Mouse (Mus musculus) limb, embryonic 15.5 days (tissue): ENCODE results near the gene Myf5. TPM values are rescaled to one million over a fixed set of nuclear protein-coding genes. Genes with fewer than 3 reads are reported as not detected.

Experiments used
- ATAC-seq: fragments of 200-750 bp; cut with Nextera tagmentation; 2 replicates; pipeline ENCODE4 v1.8.0; 2017; ENCODE audit warnings: low read depth, moderate TSS enrichment; ENCODE audit not compliant: insufficient number of reproducible peaks, low FRiP score, low TSS enrichment
- H3K27ac ChIP-seq: fragments of 300-500 bp; sonication (generic); 2 replicates; pipeline ENCODE4 v1.5.1; 2015; ENCODE audit warnings: moderate library complexity, mild to moderate bottlenecking, inconsistent platforms
- H3K27me3 ChIP-seq: fragments of 300-500 bp; sonication (generic); 2 replicates; pipeline ENCODE4 v1.6.1; 2015; ENCODE audit warnings: inconsistent platforms
- H3K36me3 ChIP-seq: fragments of 300-500 bp; sonication (generic); 2 replicates; pipeline ENCODE4 v1.6.1; 2015; ENCODE audit warnings: inconsistent platforms
- H3K4me1 ChIP-seq: fragments of 300-500 bp; sonication (generic); 2 replicates; pipeline ENCODE4 v1.6.1; 2015; ENCODE audit warnings: inconsistent platforms
- H3K4me2 ChIP-seq: fragments of 300-500 bp; sonication (generic); 2 replicates; pipeline ENCODE4 v1.6.1; 2015; ENCODE audit warnings: mild to moderate bottlenecking, inconsistent platforms
- H3K4me3 ChIP-seq: fragments of 300-500 bp; sonication (generic); 2 replicates; pipeline ENCODE4 v1.5.1; 2015; ENCODE audit warnings: mild to moderate bottlenecking, inconsistent platforms
- H3K9ac ChIP-seq: fragments of 300-500 bp; sonication (generic); 2 replicates; pipeline ENCODE4 v1.6.1; 2015; ENCODE audit warnings: inconsistent platforms
- H3K9me3 ChIP-seq: fragments of 300-500 bp; sonication (generic); 2 replicates; pipeline ENCODE4 v1.6.1; 2016; ENCODE audit warnings: inconsistent platforms
- WGBS: fragments of 180-500 bp; shearing (Covaris S2); methylation state at CpG from one replicate; pipeline ENCODE4 v1.1.7; 2015; 5-methylcytosine and 5-hydroxymethylcytosine counted together
- polyA plus RNA-seq: library from polyadenylated mRNA; unstranded; fragments of >200 nt; fragmentation: Nextera tagmentation; extraction: Ambion mirVana; gene quantifications from 2 replicates; pipeline ENCODE4 v1.2.1, GENCODE M21; 2015

The Myf5 gene
- polyA plus RNA-seq, 1 experiment from 2014 or later = 12.5 TPM

DNA sequence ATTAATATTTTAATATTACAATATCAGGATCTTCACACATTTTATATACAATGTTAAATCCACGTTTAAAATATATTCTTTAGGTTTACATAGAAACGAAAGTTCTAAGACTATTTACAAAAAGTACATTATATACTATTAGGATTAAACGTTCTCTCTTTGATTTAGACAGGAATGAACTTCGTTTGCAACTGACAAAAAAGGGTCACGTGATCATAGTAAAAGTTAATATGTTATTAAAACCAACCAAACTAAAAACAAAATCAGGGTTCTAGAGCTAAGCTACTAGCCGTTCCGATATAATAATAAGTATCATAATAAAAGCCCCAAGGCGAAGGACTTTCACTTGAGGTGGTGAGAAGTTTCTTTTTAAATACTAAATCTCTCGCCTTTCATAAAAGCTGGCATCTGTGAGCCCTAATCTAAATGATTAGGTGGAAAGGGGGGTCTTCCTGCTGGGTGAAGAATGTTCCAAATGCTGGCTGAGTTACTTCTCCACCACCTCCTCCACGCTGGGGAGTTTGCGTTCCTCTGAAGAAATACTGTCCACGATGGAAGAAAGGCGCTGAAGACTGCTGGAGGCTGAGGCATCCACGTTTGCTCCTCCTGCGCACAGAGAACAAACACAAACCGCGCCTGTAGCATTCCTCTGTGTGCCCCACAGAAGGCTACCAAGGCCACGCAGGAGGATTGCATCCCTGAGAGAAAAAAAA, 7.1 kb upstream of the Myf5 start:
- 28% methylated on average over 18 of the region's 18 CpGs for WGBS
- Histone ChIP-seq H3K9ac (no peak overlapping the region), H3K9me3 (no peaks in the 10 kb centered on the region), H3K27ac (no peak overlapping the region), H3K4me3 (peak overlapping the region; percentile 22), H3K36me3 (no peaks in the 10 kb centered on the region), H3K4me2 (peak overlapping the region; percentile 43), H3K27me3 (0 out of 2 replicates have a peak, but pooled peaks cover 3% of the 10 kb centered on the region), H3K4me1 (peaks cover 9% of the 10 kb centered on the region)
- no peak for ATAC-seq

DNA sequence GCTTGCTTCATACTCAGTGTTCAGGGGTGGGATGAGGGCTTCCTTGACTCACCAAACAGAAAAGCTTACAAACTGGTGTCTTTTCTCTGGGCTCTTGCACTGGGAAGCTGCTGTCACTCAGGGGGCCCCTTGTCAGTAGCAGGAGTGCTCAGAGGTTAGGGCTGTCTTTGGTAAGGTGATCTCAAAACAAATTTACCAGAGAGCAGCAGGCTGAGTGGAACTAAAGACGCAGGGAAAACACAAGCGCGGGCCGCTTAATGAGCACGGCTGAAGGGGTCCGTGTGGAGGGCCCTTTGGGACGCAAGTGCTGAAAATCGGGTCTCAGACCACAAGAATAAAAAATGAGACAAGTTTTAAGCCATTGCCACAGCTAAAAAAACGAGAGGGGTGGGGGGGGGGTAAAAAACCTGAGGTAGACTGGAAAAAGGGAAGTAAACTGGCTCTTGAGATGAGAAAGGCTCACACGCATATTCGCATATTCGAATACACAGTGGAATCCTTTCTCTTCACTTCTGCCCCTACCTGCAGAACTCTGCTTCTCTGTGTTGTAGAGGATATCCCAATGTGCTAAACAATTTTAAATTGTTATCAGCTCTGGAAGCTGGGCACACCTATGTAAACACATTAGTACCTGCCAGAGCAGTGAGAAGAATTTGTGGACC, 2.9 kb upstream of the Myf5 start:
- no peak for ATAC-seq

DNA sequence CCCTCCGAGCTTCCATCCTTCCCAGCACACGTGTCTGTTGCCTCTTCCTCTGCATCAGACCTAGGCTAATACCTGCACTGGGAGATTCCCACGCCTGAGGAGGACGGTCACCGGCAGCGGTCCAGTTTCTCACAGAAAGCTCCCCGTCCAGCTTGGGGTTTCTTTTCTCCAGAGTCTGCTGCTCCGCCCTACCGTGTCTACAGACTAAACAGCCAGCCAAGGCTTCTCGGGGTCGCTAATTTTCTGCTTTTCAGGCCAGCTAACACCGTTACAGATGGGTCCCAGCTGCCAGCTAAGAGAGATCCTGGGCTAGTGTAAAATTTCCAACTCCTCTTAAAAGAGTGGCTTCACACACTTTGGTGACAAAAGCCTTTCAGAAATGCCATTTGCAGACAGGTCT, 836 bp upstream of the Myf5 start:
- Histone ChIP-seq H3K27ac (0 out of 2 replicates have a peak overlapping the region, but pooled peaks have one; percentile 30), H3K27me3 (peaks cover 11% of the 10 kb centered on the region; the same call in 1 of the 2 replicates), H3K4me3 (no peak overlapping the region), H3K4me2 (no peak overlapping the region), H3K4me1 (peaks cover 3% of the 10 kb centered on the region; the same call in 1 of the 2 replicates), H3K9ac (no peak overlapping the region), H3K36me3 (no peaks in the 10 kb centered on the region), H3K9me3 (no peaks in the 10 kb centered on the region)
- WGBS = 48% methylated on average over 12 of the region's 12 CpGs
- ATAC-seq = no peak

More for the DNA sequence above, 2.9 kb upstream of the Myf5 start:
- no peak overlapping the region for H3K4me2 ChIP-seq
- H3K27ac ChIP-seq = no peak overlapping the region
- no peaks in the 10 kb centered on the region for H3K36me3 ChIP-seq
- WGBS = 30% methylated on average over 12 of the region's 12 CpGs
- H3K4me3 ChIP-seq = no peak overlapping the region
- no peak overlapping the region for H3K9ac ChIP-seq
- H3K4me1 ChIP-seq = peaks cover 9% of the 10 kb centered on the region
- H3K27me3 ChIP-seq = peaks cover 11% of the 10 kb centered on the region; the same call in 1 of the 2 replicates
- H3K9me3 ChIP-seq = no peaks in the 10 kb centered on the region

DNA sequence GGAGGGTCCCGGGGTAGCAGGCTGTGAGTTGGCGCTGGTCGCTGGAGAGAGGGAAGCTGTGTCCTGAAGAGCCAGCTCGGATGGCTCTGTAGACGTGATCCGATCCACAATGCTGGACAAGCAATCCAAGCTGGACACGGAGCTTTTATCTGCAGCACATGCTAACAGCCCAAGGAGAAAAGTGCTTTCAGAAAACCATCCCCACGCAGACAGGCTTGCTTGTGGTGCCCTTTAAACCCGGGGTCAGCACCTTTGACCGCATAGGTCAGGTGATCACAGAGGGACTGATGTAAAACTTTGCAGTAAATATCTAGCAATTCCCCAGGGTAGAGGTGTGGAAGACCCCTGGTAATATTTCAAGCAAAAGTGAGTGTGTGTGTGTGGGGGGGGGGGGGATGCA, 1.9 kb downstream of the Myf5 start:
- no peak for ATAC-seq
- no peak overlapping the region for H3K27ac ChIP-seq
- no peaks in the 10 kb centered on the region for H3K36me3 ChIP-seq
- 55% methylated on average over 10 of the region's 10 CpGs for WGBS
- no peak overlapping the region for H3K9ac ChIP-seq
- peaks cover 11% of the 10 kb centered on the region; the same call in 1 of the 2 replicates for H3K27me3 ChIP-seq
- peaks cover 3% of the 10 kb centered on the region; the same call in 1 of the 2 replicates for H3K4me1 ChIP-seq
- no peaks in the 10 kb centered on the region for H3K9me3 ChIP-seq
- no peak overlapping the region for H3K4me2 ChIP-seq
- H3K4me3 ChIP-seq = peak overlapping the region; percentile 18

DNA sequence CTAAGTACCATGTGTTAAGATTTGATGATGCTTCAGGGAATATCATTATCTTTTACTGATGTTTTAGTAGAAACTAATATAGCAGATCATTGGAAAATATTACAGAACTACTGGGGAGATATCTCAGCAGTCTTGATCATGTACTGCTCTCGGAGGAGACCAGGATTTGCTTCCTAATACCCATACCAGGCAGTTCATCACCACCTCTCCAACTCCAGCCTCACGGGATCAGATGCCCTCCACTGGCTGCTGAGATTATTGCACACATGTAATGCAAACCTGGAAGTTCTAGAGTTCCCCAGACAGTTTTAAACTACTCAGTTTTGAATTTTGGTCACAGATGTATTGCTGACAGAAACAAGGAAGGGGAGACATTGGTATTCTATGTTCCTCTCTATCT, 12.4 kb downstream of the Myf5 start:
- Histone ChIP-seq H3K4me1 (no peaks in the 10 kb centered on the region), H3K4me2 (no peak overlapping the region), H3K9ac (no peak overlapping the region), H3K27me3 (no peaks in the 10 kb centered on the region), H3K9me3 (no peaks in the 10 kb centered on the region), H3K4me3 (no peak overlapping the region), H3K36me3 (no peaks in the 10 kb centered on the region), H3K27ac (no peak overlapping the region)
- ATAC-seq = no peak
- 40% methylated on average over 2 of the region's 2 CpGs for WGBS

DNA sequence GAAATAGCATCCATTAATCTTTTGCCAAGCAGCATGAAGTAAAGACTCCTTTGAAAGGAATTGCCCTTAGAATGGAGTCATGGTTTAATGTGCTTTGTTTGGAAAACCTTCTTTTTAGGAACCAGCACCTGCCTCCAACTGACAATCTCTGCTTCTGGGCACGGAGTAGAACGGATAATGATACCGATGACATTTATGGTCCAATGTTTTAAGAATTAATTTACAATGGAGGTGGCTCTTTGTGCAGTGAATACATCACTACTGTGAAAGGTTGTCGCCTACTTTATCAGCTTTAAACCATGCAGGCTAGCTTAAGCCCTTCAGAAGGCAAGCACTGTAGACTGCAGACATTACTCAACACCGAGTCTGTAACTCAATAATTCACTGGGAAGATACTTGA, 14.2 kb downstream of the Myf5 start:
- no peaks in the 10 kb centered on the region for H3K4me1 ChIP-seq
- no peak overlapping the region for H3K9ac ChIP-seq
- no peak overlapping the region for H3K4me2 ChIP-seq
- no peak overlapping the region for H3K4me3 ChIP-seq
- H3K36me3 ChIP-seq = no peaks in the 10 kb centered on the region
- no peaks in the 10 kb centered on the region for H3K27me3 ChIP-seq
- no peak for ATAC-seq
- WGBS = 82% methylated on average over 5 of the region's 5 CpGs
- no peak overlapping the region for H3K27ac ChIP-seq
- no peaks in the 10 kb centered on the region for H3K9me3 ChIP-seq

DNA sequence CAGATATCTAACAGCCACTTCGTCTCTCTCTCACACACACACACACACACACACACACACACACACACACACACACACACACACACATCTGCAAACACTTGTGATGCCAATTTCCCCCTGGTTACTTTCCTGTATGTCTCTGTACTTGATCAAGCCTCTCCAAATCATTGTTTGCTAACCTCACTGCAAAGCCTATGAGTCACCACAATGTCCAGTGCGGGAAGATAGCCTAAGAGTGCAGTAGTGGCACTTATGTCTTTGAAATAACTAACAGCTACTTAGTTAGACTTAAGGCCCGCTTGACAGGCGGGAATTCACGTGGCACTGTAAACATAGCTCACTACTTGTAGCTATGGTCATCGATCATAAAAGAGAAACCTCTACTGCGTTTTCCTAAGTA, 18.1 kb downstream of the Myf5 start:
- ATAC-seq = no peak
- Histone ChIP-seq H3K27me3 (no peaks in the 10 kb centered on the region), H3K36me3 (no peaks in the 10 kb centered on the region), H3K9me3 (no peaks in the 10 kb centered on the region), H3K4me3 (no peak overlapping the region), H3K9ac (no peak overlapping the region), H3K4me1 (no peaks in the 10 kb centered on the region), H3K4me2 (no peak overlapping the region), H3K27ac (no peak overlapping the region)
- WGBS = 81% methylated on average over 7 of the region's 7 CpGs

DNA sequence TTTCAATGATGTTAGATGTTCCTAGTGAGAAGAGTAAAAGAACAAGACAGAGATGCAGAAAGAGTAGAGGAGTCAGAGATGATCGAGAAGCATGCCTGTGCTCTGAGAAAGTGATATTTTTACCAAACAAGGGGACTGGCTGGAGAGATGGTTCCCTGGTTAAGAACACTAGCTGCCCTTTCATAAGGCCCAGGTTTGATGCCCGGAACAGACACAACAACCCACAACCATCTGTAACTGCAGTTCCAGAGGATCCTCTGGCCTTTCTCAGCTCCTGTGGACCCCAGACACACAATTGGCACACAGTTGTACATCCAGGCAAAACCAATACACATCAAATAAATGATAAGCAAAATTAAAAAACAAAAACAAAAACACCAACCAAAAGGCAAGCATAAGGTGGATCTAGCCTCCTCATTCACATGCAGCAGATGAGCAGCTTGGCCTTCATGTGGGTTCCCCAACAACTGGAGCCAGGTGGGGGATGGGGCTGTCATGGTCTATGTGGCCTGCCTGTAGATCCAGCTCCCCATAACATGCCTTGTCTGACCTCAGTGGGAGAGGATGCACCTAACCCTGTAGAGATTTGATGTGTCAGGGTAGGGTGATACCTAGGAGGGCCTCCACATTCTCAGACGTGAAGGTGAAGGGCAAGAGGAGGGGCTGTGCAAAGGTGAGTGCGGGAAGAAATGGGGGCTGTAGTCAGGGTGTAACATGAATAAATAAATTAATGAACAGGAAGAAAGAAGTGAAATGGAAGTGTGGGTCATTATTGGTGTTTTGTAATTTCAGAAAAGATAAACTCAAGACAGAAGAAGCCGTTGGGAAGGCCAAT, 36.2 kb downstream of the Myf5 start:
- Histone ChIP-seq H3K9me3 (no peaks in the 10 kb centered on the region), H3K9ac (no peak overlapping the region), H3K27me3 (no peaks in the 10 kb centered on the region), H3K36me3 (no peaks in the 10 kb centered on the region), H3K4me1 (no peaks in the 10 kb centered on the region), H3K4me3 (no peak overlapping the region), H3K27ac (no peak overlapping the region), H3K4me2 (no peak overlapping the region)
- ATAC-seq = no peak
- WGBS = 88% methylated on average over 5 of the region's 5 CpGs

DNA sequence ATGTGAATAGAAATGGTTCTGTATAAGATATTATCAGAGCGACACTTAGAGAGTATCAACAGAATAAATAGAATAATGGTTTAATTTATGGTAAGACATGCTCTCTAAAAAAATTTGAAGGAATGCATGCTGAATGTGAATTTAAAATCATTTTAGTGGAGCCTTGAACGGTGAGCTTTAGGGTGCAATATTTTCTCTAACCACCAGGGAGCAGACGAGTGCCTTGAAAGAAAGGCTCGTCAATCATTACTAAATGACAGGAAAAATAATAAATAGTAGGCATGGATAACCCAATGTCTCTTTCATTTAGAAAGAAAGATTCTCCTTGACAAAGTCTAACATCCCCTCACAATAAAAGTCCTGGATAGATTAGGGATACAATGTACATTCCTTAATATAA, 43.2 kb downstream of the Myf5 start:
- H3K27ac ChIP-seq = no peak overlapping the region
- H3K9me3 ChIP-seq = no peaks in the 10 kb centered on the region
- no peaks in the 10 kb centered on the region for H3K27me3 ChIP-seq
- WGBS = 11% methylated on average over 4 of the region's 4 CpGs
- no peak overlapping the region for H3K9ac ChIP-seq
- no peak overlapping the region for H3K4me2 ChIP-seq
- H3K4me1 ChIP-seq = no peaks in the 10 kb centered on the region
- H3K4me3 ChIP-seq = no peak overlapping the region
- H3K36me3 ChIP-seq = no peaks in the 10 kb centered on the region
- ATAC-seq = no peak

DNA sequence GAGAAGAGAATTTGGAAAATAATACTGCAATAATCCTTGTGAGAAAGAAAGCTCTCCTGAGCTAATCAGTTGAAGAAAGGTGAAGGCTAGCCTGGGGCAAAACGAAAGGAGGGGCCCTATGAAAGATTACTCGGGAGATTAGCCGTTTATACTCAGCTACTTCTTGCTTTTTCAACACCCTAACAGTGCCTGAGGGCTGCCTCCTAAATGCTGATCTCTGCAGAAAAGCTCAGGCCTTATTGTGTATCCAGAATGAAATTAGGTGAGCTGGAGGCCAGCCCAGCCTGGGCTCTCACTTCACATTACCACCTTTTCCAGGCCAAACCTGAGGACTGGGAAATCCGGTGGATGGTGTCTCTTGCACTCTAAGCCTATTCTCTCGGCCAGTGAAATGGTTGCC, 49.0 kb downstream of the Myf5 start:
- no peak overlapping the region for H3K27ac ChIP-seq
- WGBS = 32% methylated on average over 5 of the region's 5 CpGs
- no peak for ATAC-seq

More for the DNA sequence above, 49.0 kb downstream of the Myf5 start:
- Histone ChIP-seq H3K4me3 (no peak overlapping the region), H3K27me3 (no peaks in the 10 kb centered on the region), H3K9me3 (no peaks in the 10 kb centered on the region), H3K36me3 (no peaks in the 10 kb centered on the region), H3K9ac (no peak overlapping the region), H3K4me1 (no peaks in the 10 kb centered on the region), H3K4me2 (no peak overlapping the region)
